Mouse (Mus musculus) bone marrow, adult 2 months (tissue): ENCODE results near the gene Flnb. TPM values are rescaled to one million over a fixed set of nuclear protein-coding genes. Genes with fewer than 3 reads are reported as not detected.

Experiments
- H3K27ac ChIP-seq: fragments of 200-500 bp; 2 replicates; pipeline ENCODE4 v1.5.1; 2012; ENCODE audit warnings: low read depth, mild to moderate bottlenecking, control low read depth, inconsistent platforms, low read length; ENCODE audit not compliant: control insufficient read depth, poor library complexity, insufficient read depth
- H3K4me1 ChIP-seq: fragments of 200-500 bp; 2 replicates; pipeline ENCODE4 v1.6.1; 2011; ENCODE audit warnings: low read length; ENCODE audit not compliant: control insufficient read depth, insufficient read depth
- H3K4me3 ChIP-seq: fragments of 200-500 bp; replicated peaks from 2 replicates; pipeline ENCODE3; 2011; ENCODE audit warnings: mild to moderate bottlenecking, low read depth, low read length, control low read depth; ENCODE audit not compliant: control insufficient read depth
- CTCF ChIP-seq: fragments of 200-500 bp; IDR thresholded peaks from 2 replicates; pipeline ENCODE4 v1.5.1; 2011; ENCODE audit warnings: low read length, control low read depth; ENCODE audit not compliant: control insufficient read depth, insufficient read depth
- POLR2A ChIP-seq: fragments of 200-500 bp; IDR thresholded peaks from 2 replicates; pipeline ENCODE4 v1.6.1; 2011; ENCODE audit warnings: low read depth, mild to moderate bottlenecking, control low read depth, low read length, borderline replicate concordance; ENCODE audit not compliant: control insufficient read depth
- WGBS: fragments of 180-500 bp; shearing (Covaris S2); methylation state at CpG from one replicate; pipeline ENCODE4 v1.1.7; 2018; 5-methylcytosine and 5-hydroxymethylcytosine counted together
- polyA plus RNA-seq: library from polyadenylated mRNA; stranded (reverse); fragments of >200 nt; gene quantifications from 2 replicates; pipeline ENCODE4 v1.2.4, GENCODE M21; 2011; ENCODE audit warnings: low replicate concordance; ENCODE audit not compliant: missing spikeins, insufficient read depth, insufficient read length

Gene Flnb
- polyA plus RNA-seq, 1 experiment: 5.4 TPM

GRCm38 (mm10) chr14:7800611-7801010 lies 17.1 kb upstream of the Flnb start:
- no peak overlapping the region for H3K4me3 ChIP-seq
- H3K4me1 ChIP-seq: no peaks in the 10 kb centered on the region
- no peak overlapping the region for H3K27ac ChIP-seq
- TF ChIP-seq CTCF: no peak
- no peak for TF ChIP-seq POLR2A

GRCm38 (mm10) chr14:7801831-7802230 lies 15.9 kb upstream of the Flnb start:
- Histone ChIP-seq H3K4me1 (no peaks in the 10 kb centered on the region), H3K27ac (no peak overlapping the region), H3K4me3 (no peak overlapping the region)
- no peak for TF ChIP-seq POLR2A
- TF ChIP-seq CTCF: peak; percentile 32; the same call in 1 of the 2 replicates
- 10% methylated on average over 4 of the region's 4 CpGs for WGBS

- Histone ChIP-seq H3K4me3 (no peak overlapping the region), H3K27ac (no peak overlapping the region), H3K4me1 (no peaks in the 10 kb centered on the region)
- no peak for TF ChIP-seq POLR2A
- TF ChIP-seq CTCF: no peak
- 17% methylated on average over 4 of the region's 4 CpGs for WGBS
These were observed 13.7 kb upstream of the Flnb start for GRCm38 (mm10) chr14:7803874-7804557.

- TF ChIP-seq POLR2A (no peak), CTCF (no peak)
- H3K4me3 ChIP-seq: no peak overlapping the region
- H3K4me1 ChIP-seq: no peaks in the 10 kb centered on the region
- WGBS: 75% methylated on average over 2 of the region's 2 CpGs
- no peak overlapping the region for H3K27ac ChIP-seq
These were observed 13.2 kb upstream of the Flnb start for GRCm38 (mm10) chr14:7804558-7804905.

- no peak for TF ChIP-seq CTCF
- no peak for TF ChIP-seq POLR2A
- WGBS: 74% methylated on average over 4 of the region's 4 CpGs
- H3K4me1 ChIP-seq: no peaks in the 10 kb centered on the region
- no peak overlapping the region for H3K4me3 ChIP-seq
- no peak overlapping the region for H3K27ac ChIP-seq
These were observed 10.0 kb upstream of the Flnb start for GRCm38 (mm10) chr14:7807711-7808110.

- Histone ChIP-seq H3K4me3 (no peak overlapping the region), H3K27ac (no peak overlapping the region), H3K4me1 (no peaks in the 10 kb centered on the region)
- TF ChIP-seq CTCF (no peak), POLR2A (no peak)
- WGBS: 75% methylated on average over 11 of the region's 11 CpGs
These were observed 9.2 kb upstream of the Flnb start for GRCm38 (mm10) chr14:7808501-7808981.

GRCm38 (mm10) chr14:7809043-7809955 lies 8.5 kb upstream of the Flnb start:
- no peaks in the 10 kb centered on the region for H3K4me1 ChIP-seq
- H3K27ac ChIP-seq: no peak overlapping the region
- H3K4me3 ChIP-seq: no peak overlapping the region
- TF ChIP-seq POLR2A (no peak), CTCF (no peak)
- 83% methylated on average over 12 of the region's 12 CpGs for WGBS

- Histone ChIP-seq H3K27ac (no peak overlapping the region), H3K4me1 (no peaks in the 10 kb centered on the region; the same call in 1 of the 2 replicates), H3K4me3 (peak overlapping the region; percentile 73)
- WGBS: under 1% methylated on average over 36 of the region's 36 CpGs
- TF ChIP-seq POLR2A (no peak), CTCF (no peak)
These were observed 835 bp downstream of the Flnb start for GRCm38 (mm10) chr14:7818463-7819121.
